ENCODE assay signal across 9 mouse cellular contexts in genomic region chr2:70259357-70260000, GRCm38 (mm10).
DNase-seq lines count a peak whose midpoint lies in the region; ATAC-seq lines count a peak whose summit lies in the region.
"Had no signal": no experiment of that assay in that cellular context is flagged by ENCODE, and none has a peak within 500 bp of the region (broad histone marks: within the 10 kb centered on the region; RNA-seq: fewer than 3 reads in every experiment).

No protein-coding gene starts in this region.

- no peaks in the 10 kb centered on the region for H3K9me3 ChIP-seq in heart, embryonic 10.5 days
- H3K9me3 ChIP-seq in heart, embryonic 11.5 days (replicated peaks; ENCODE audit: control insufficient read depth, low read length): no peaks in the 10 kb centered on the region
- H3K9me3 ChIP-seq in hindbrain, embryonic 14.5 days (ENCODE audit: control insufficient read depth, low read length): no peaks in the 10 kb centered on the region
- no peaks in the 10 kb centered on the region for H3K9me3 ChIP-seq in neural tube, embryonic 14.5 days (ENCODE audit: control insufficient read depth, low read length)
- H3K9me3 ChIP-seq: stomach, embryonic 15.5 days had no signal

- no peak overlapping the region for H3K9ac ChIP-seq in heart, embryonic 11.5 days (ENCODE audit: low read depth, low read length)
- H3K9ac ChIP-seq in hindbrain, embryonic 14.5 days: no peak overlapping the region
- H3K9ac ChIP-seq in neural tube, embryonic 14.5 days (replicated peaks; ENCODE audit: low read depth, low read length): no peak overlapping the region
- H3K9ac ChIP-seq: stomach, embryonic 15.5 days had no signal

- no peak for ATAC-seq in heart, embryonic 11.5 days (replicated peaks; ENCODE audit: insufficient number of reproducible peaks, low FRiP score, low TSS enrichment)
- ATAC-seq in hindbrain, embryonic 14.5 days (ENCODE audit: low FRiP score): peak; percentile 48; the same call in 1 of the 2 replicates
- ATAC-seq in neural tube, embryonic 14.5 days (ENCODE audit: low read depth): peak; percentile 69; the same call in 1 of the 2 replicates

- no peak overlapping the region for H3K4me3 ChIP-seq in heart, embryonic 10.5 days
- H3K4me3 ChIP-seq in heart, embryonic 11.5 days (ENCODE audit: low read depth, low read length): no peak overlapping the region
- no peak overlapping the region for H3K4me3 ChIP-seq in hindbrain, embryonic 14.5 days (replicated peaks; ENCODE audit: low read length)
- no peak overlapping the region for H3K4me3 ChIP-seq in neural tube, embryonic 14.5 days (ENCODE audit: low read depth, low read length)
- H3K4me3 ChIP-seq: stomach, embryonic 15.5 days had no signal

- peaks cover 14% of the 10 kb centered on the region for H3K4me1 ChIP-seq in heart, embryonic 10.5 days
- H3K4me1 ChIP-seq in heart, embryonic 11.5 days (ENCODE audit: control insufficient read depth, insufficient read depth, low read length): peaks cover 3% of the 10 kb centered on the region; the same call in 1 of the 2 replicates
- H3K4me1 ChIP-seq in hindbrain, embryonic 14.5 days (replicated peaks; ENCODE audit: control insufficient read depth, insufficient read depth, low read length): peaks cover 17% of the 10 kb centered on the region; the same call in 1 of the 2 replicates
- no peaks in the 10 kb centered on the region for H3K4me1 ChIP-seq in neural tube, embryonic 14.5 days (ENCODE audit: control insufficient read depth, insufficient read depth, low read length)

- 26% methylated on average over 8 of the region's 8 CpGs for WGBS in heart, embryonic 10.5 days
- 19% methylated on average over 8 of the region's 8 CpGs for WGBS in heart, embryonic 11.5 days (ENCODE audit: insufficient replicate concordance)
- WGBS in hindbrain, embryonic 14.5 days: 26% methylated on average over 8 of the region's 8 CpGs
- WGBS in neural tube, embryonic 14.5 days: 19% methylated on average over 8 of the region's 8 CpGs

- no peak overlapping the region for H3K4me2 ChIP-seq in heart, embryonic 11.5 days
- H3K4me2 ChIP-seq in hindbrain, embryonic 14.5 days (replicated peaks): no peak overlapping the region
- H3K4me2 ChIP-seq in neural tube, embryonic 14.5 days (ENCODE audit: low read depth, low read length): no peak overlapping the region
- H3K4me2 ChIP-seq: stomach, embryonic 15.5 days had no signal

- H3K27me3 ChIP-seq in heart, embryonic 10.5 days (ENCODE audit: insufficient read depth, poor library complexity, severe bottlenecking): peaks cover 29% of the 10 kb centered on the region
- H3K27me3 ChIP-seq in heart, embryonic 11.5 days (ENCODE audit: control insufficient read depth, insufficient read depth, low read length): 0 out of 2 replicates have a peak, but pooled peaks cover 3% of the 10 kb centered on the region
- H3K27me3 ChIP-seq in hindbrain, embryonic 14.5 days (ENCODE audit: control insufficient read depth, insufficient read depth, low read length): no peaks in the 10 kb centered on the region
- H3K27me3 ChIP-seq in neural tube, embryonic 14.5 days (ENCODE audit: control insufficient read depth, insufficient read depth, low read length): no peaks in the 10 kb centered on the region

- H3K36me3 ChIP-seq in heart, embryonic 10.5 days: no peaks in the 10 kb centered on the region
- H3K36me3 ChIP-seq in heart, embryonic 11.5 days (ENCODE audit: control insufficient read depth, insufficient read depth, low read length): no peaks in the 10 kb centered on the region
- no peaks in the 10 kb centered on the region for H3K36me3 ChIP-seq in hindbrain, embryonic 14.5 days (replicated peaks; ENCODE audit: control insufficient read depth, insufficient read depth)
- H3K36me3 ChIP-seq in neural tube, embryonic 14.5 days (ENCODE audit: control insufficient read depth, insufficient read depth, low read length): no peaks in the 10 kb centered on the region
- H3K36me3 ChIP-seq: stomach, embryonic 15.5 days had no signal

- no peak overlapping the region for H3K27ac ChIP-seq in heart, embryonic 10.5 days
- no peak overlapping the region for H3K27ac ChIP-seq in heart, embryonic 11.5 days (ENCODE audit: low read depth, low read length)
- H3K27ac ChIP-seq in hindbrain, embryonic 14.5 days: no peak overlapping the region
- H3K27ac ChIP-seq in neural tube, embryonic 14.5 days (ENCODE audit: low read depth, low read length): no peak overlapping the region
- H3K27ac ChIP-seq: stomach, embryonic 15.5 days had no signal

- peak; percentile 75 for DNase-seq in heart, embryonic 10.5 days (ENCODE audit: low spot score)
- peak; percentile 8 to 31 for DNase-seq in right cerebral cortex, adult 2 months (ENCODE audit: low spot score in 2 of 2)
- DNase-seq in right cerebral cortex, postnatal 36 days (ENCODE audit: low spot score in 2 of 2): no peak
- peak; percentile 70 for DNase-seq in hindbrain, embryonic 14.5 days (ENCODE audit: low spot score)
- no peak for DNase-seq in gastrocnemius, postnatal 4 days (ENCODE audit: low spot score in 2 of 2)
- DNase-seq in spleen, postnatal 4 days (ENCODE audit: low spot score in 2 of 2): no peak

Comparison
In these comparisons a context has a peak if more than half of its experiments do, and no peak if none do; other contexts are left out.
1. DNase-seq: peak in heart, embryonic 10.5 days (single experiment), right cerebral cortex, adult 2 months (2 of 2) and hindbrain, embryonic 14.5 days (single experiment); none in right cerebral cortex, postnatal 36 days (0 of 2), gastrocnemius, postnatal 4 days (0 of 2) and spleen, postnatal 4 days (0 of 2).